ENCODE assay signal across 17 mouse cellular contexts in genomic region chr16:39053779-39054178, GRCm38 (mm10).
"Had no signal": no experiment of that assay in that cellular context is flagged by ENCODE, and none has a peak within 500 bp of the region (broad histone marks: within the 10 kb centered on the region; RNA-seq: fewer than 3 reads in every experiment).

No protein-coding gene starts in this region.

- H3K4me1 ChIP-seq: neural tube, embryonic 12.5 days; neural tube, embryonic 13.5 days; stomach, embryonic 15.5 days had no signal

- H3K9ac ChIP-seq: neural tube, embryonic 12.5 days; neural tube, embryonic 13.5 days; neural tube, embryonic 15.5 days; stomach, embryonic 15.5 days had no signal

- DNase-seq: retina, postnatal 1 day; right cerebral cortex, adult 18-20 months; right cerebral cortex, postnatal 14 days; right cerebral cortex, postnatal 25 days; right cerebral cortex, postnatal 4 days; spleen, adult 18-20 months; thymus, adult 18-20 months; thymus, adult 2 months; thymus, postnatal 14 days; thymus, postnatal 25 days; thymus, postnatal 36 days; thymus, postnatal 4 days had no signal

- H3K36me3 ChIP-seq: neural tube, embryonic 12.5 days; neural tube, embryonic 13.5 days; neural tube, embryonic 15.5 days; stomach, embryonic 15.5 days had no signal

- H3K9me3 ChIP-seq: neural tube, embryonic 12.5 days; neural tube, embryonic 13.5 days; neural tube, embryonic 15.5 days; stomach, embryonic 15.5 days had no signal

- H3K4me3 ChIP-seq: neural tube, embryonic 12.5 days; neural tube, embryonic 13.5 days; neural tube, embryonic 15.5 days; stomach, embryonic 15.5 days had no signal

- H3K27me3 ChIP-seq: neural tube, embryonic 12.5 days; neural tube, embryonic 13.5 days; stomach, embryonic 15.5 days had no signal

- H3K27ac ChIP-seq: neural tube, embryonic 12.5 days; neural tube, embryonic 13.5 days; neural tube, embryonic 15.5 days; stomach, embryonic 15.5 days; stomach, postnatal 0 days had no signal
